Mouse (Mus musculus) forebrain, embryonic 11.5 days (tissue): Measurements from ENCODE around the gene Slc25a1. TPM values are rescaled to one million over a fixed set of nuclear protein-coding genes. Genes with fewer than 3 reads are reported as not detected.
A peak's percentile ranks its signal among the peaks of the same experiment; 100 is the strongest.
"Not testable (repeated sequence)": the region's sequence is repeated elsewhere in the genome, so short reads cannot be mapped to it uniquely, and the experiment has no call there.

ENCODE experiments used
- ATAC-seq: fragments of 200-750 bp; cut with Nextera tagmentation; replicated peaks from 2 replicates; pipeline ENCODE4 v1.8.0; 2017; ENCODE audit warnings: moderate TSS enrichment; ENCODE audit not compliant: low FRiP score
- DNase-seq: peaks from one replicate; pipeline ENCODE4 v3.0.0-alpha.2; 2017; ENCODE audit warnings: low spot score
- H3K27ac ChIP-seq: fragments of 300-500 bp; sonication (generic); 2 replicates; pipeline ENCODE4 v1.5.1; 2014; ENCODE audit warnings: low read depth, low read length
- H3K27me3 ChIP-seq: fragments of 300-500 bp; sonication (generic); 2 replicates; pipeline ENCODE4 v1.6.1; 2014; ENCODE audit warnings: mild to moderate bottlenecking, low read length, mixed read lengths; ENCODE audit not compliant: control insufficient read depth, insufficient read depth
- H3K36me3 ChIP-seq: fragments of 300-500 bp; sonication (generic); 2 replicates; pipeline ENCODE4 v1.6.1; 2014; ENCODE audit warnings: mild to moderate bottlenecking, low read length, moderate library complexity, mixed read lengths; ENCODE audit not compliant: control insufficient read depth, insufficient read depth
- H3K4me1 ChIP-seq: fragments of 300-500 bp; sonication (generic); replicated peaks from 2 replicates; pipeline ENCODE4 v1.6.1; 2014; ENCODE audit warnings: low read length, mixed read lengths; ENCODE audit not compliant: control insufficient read depth, insufficient read depth
- H3K4me2 ChIP-seq: fragments of 300-500 bp; sonication (generic); 2 replicates; pipeline ENCODE4 v1.6.1; 2014; ENCODE audit warnings: low read depth, mild to moderate bottlenecking, low read length, moderate library complexity, mixed read lengths; ENCODE audit not compliant: severe bottlenecking
- H3K4me3 ChIP-seq: fragments of 300-500 bp; sonication (generic); 2 replicates; pipeline ENCODE4 v1.5.1; 2014; ENCODE audit warnings: low read depth, low read length
- H3K9ac ChIP-seq: fragments of 300-500 bp; sonication (generic); 2 replicates; pipeline ENCODE4 v1.6.1; 2014; ENCODE audit warnings: low read length
- H3K9me3 ChIP-seq: fragments of 300-500 bp; sonication (generic); 2 replicates; pipeline ENCODE4 v1.6.1; 2016; ENCODE audit warnings: low read length, mixed read lengths; ENCODE audit not compliant: control insufficient read depth
- WGBS: fragments of 180-500 bp; shearing (Covaris S2); extraction: QIAGEN DNeasy Blood & Tissue Kit; methylation state at CpG from one replicate; pipeline ENCODE4 v1.1.7; 2014; 5-methylcytosine and 5-hydroxymethylcytosine counted together
- polyA plus RNA-seq: library from polyadenylated mRNA; unstranded; fragments of >200 nt; fragmentation: Nextera tagmentation; extraction: Ambion mirVana; gene quantifications from 2 replicates; pipeline ENCODE4 v1.2.1, GENCODE M21; 2014

Slc25a1 gene
- polyA plus RNA-seq = 105 and 107 TPM in 2 replicates

DNA sequence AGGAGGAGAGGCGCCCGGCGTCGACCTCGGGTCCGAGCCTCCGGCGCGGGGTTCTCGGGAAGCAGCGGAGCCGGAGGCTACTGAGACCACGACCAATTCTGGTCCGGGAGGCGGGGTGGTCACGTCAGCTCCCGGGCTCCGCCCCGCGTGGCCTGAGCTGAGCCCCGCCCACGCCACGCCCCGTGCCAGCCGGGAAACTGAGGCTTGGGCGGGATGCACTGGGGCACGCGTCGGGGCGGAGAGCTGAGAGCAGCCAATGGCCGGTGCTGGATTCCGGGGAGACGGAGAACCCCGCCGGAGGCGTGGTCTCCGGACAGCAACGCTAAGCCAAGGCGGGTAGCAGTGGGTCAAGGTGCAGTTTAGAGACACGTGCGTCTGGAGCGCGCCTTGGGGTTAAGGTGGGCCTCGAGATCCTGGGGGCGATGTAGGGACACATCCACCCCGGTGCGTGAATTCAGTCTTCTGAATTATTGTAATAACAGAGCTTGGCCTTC is at the start of gene Slc25a1:
TSS of gene Slc25a1 (minus strand) at position 133 of the 494 bp plus-strand sequence.
- no peaks in the 10 kb centered on the region for H3K36me3 ChIP-seq
- under 1% methylated on average over 45 of the region's 47 CpGs for WGBS
- H3K4me2 ChIP-seq = peak within 1 kb of the TSS; percentile 96
- H3K4me1 ChIP-seq = peaks cover 9% of the 10 kb centered on the region
- ATAC-seq (peak; percentile 82), DNase-seq (peak; percentile 92)
- H3K9ac ChIP-seq = peak within 1 kb of the TSS; percentile 77
- no peaks in the 10 kb centered on the region for H3K27me3 ChIP-seq
- H3K27ac ChIP-seq = peak within 1 kb of the TSS; percentile 74
- H3K4me3 ChIP-seq = peak within 1 kb of the TSS; percentile 79
- H3K9me3 ChIP-seq = no peaks in the 10 kb centered on the region

DNA sequence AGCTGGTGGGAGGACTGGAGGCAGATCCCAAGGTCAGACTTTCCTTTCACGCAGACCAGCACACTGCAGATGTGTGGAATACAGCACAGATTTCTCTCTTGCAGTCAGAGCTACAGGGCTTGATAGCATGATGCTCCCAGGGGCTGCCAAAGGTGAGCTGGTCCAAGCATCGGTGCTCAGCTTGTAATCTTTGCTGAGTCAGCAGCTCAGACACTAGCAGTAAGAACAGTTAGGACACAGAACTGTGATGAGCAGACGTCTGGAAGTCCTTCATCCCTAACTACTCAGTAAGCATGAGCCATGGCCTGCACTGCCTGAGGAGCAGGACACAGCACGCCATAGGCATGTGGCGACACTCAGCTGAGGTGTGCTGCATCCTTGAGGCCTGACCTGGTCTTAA is 43.8 kb upstream of the Slc25a1 start:
- H3K4me1 ChIP-seq = no peaks in the 10 kb centered on the region
- no peaks in the 10 kb centered on the region for H3K27me3 ChIP-seq
- H3K27ac ChIP-seq = no peak overlapping the region
- DNase-seq (no peak), ATAC-seq (no peak)
- no peak overlapping the region for H3K9ac ChIP-seq
- H3K4me2 ChIP-seq = no peak overlapping the region
- H3K36me3 ChIP-seq = no peaks in the 10 kb centered on the region
- WGBS = 76% methylated on average over 5 of the region's 5 CpGs
- H3K4me3 ChIP-seq = no peak overlapping the region
- H3K9me3 ChIP-seq = no peaks in the 10 kb centered on the region

DNA sequence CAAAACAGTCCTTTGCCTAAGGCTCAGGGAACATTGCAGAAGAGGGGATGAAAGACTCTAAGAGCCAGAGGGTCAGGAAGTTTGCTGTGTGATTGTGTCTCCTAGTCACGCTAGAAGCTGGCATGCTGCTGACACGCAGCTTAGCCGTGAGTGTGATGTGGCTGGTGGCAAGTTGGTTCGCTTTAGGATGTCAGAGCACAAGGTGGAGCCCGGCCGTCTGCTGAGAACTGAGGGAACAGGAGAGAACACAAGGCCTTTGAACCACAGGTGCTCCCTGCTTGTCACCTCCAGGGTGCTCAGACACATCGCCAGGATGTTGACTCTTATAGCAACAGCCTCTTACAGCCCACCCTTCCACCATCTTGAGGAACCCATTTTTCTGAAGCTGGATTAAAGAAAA is 34.1 kb upstream of the Slc25a1 start:
- DNase-seq (no peak), ATAC-seq (no peak)
- Histone ChIP-seq H3K27me3 (no peaks in the 10 kb centered on the region), H3K27ac (no peak overlapping the region), H3K4me3 (no peak overlapping the region), H3K36me3 (no peaks in the 10 kb centered on the region), H3K4me2 (no peak overlapping the region), H3K4me1 (no peaks in the 10 kb centered on the region), H3K9ac (no peak overlapping the region), H3K9me3 (no peaks in the 10 kb centered on the region)
- 82% methylated on average over 7 of the region's 7 CpGs for WGBS

DNA sequence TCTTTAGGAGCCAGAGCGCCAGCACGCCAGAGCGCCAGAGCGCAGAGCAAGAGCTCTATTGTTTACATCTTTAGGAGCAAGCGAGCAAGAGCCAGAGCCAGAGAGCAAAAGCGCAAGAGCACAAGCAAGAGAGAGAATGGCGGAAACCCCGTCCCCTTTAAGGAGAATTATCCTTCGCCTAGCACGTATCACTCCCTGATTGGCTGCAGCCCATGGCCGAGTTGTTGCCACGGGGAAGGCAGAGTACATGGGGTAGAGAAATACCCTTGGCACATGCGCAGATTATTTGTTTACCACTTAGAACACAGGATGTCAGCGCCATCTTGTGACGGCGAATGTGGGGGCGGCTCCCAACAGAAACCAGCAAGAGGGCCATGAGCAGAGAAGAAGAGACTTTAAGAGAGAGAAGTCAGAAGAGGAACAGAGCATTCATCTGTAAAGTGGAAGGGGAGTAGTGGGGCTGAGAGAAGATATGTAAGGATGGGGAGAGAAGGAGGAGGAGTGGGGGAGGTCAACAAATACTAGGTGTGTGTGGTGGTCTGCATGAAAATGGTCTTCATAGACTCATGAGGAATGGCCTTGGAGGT is 28.1 kb upstream of the Slc25a1 start:
- H3K4me1 ChIP-seq, H3K4me3 ChIP-seq, H3K9ac ChIP-seq, H3K27me3 ChIP-seq, H3K4me2 ChIP-seq, H3K27ac ChIP-seq, DNase-seq, H3K9me3 ChIP-seq, ATAC-seq, H3K36me3 ChIP-seq: not testable (repeated sequence)
- 98% methylated on average over 17 of the region's 17 CpGs for WGBS

DNA sequence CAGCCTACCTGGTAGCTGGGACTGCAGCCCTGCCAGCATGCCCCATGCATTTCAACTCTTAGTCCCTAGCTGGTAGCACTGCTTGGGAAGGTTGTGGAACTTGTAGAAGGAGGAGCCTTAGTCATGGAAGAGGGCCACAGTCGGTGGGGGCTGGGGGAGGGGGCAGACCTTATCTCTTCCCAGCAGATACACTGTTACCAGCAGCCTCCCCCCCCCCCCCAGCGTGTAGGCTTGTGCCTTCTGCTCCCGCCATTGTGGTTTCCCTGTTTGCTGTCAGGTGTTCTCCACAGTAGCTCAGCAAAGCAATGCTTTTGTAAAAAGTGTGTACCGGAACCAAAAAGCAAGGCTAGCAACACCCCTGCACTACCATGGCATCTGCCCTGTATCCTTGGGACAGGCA is 23.6 kb upstream of the Slc25a1 start:
- Histone ChIP-seq H3K4me1 (peaks cover 5% of the 10 kb centered on the region; the same call in 1 of the 2 replicates), H3K4me2 (no peak overlapping the region), H3K36me3 (no peaks in the 10 kb centered on the region), H3K27me3 (no peaks in the 10 kb centered on the region), H3K27ac (no peak overlapping the region), H3K9ac (no peak overlapping the region), H3K9me3 (no peaks in the 10 kb centered on the region), H3K4me3 (no peak overlapping the region)
- ATAC-seq (no peak), DNase-seq (no peak)
- 91% methylated on average over 3 of the region's 4 CpGs for WGBS

DNA sequence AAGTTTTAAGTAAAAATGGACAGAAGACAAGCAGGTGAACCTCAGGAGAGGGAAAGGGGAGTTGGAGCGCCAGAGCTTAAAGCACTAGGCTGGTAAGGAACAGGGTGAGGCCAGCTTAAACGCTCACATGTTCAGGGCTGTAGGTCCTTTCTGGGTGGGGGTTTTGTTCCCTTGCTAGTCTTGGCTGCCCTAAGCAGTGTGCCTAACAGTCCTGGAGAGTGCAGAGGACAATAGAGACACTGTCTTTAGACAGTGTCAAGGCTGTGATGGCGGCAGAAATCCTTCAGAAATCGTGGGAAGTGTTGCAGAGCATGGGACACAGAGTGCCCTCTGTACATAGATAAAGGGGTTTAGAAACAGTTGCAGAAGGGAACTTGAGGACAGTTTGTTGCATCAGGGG is 22.0 kb upstream of the Slc25a1 start:
- Histone ChIP-seq H3K9me3 (no peaks in the 10 kb centered on the region), H3K4me1 (peaks cover 5% of the 10 kb centered on the region; the same call in 1 of the 2 replicates), H3K4me2 (no peak overlapping the region), H3K4me3 (no peak overlapping the region), H3K9ac (peak overlapping the region; percentile 27), H3K36me3 (no peaks in the 10 kb centered on the region), H3K27me3 (no peaks in the 10 kb centered on the region), H3K27ac (peak overlapping the region; percentile 48; the same call in 1 of the 2 replicates)
- ATAC-seq (peak; percentile 46), DNase-seq (no peak)
- WGBS = 38% methylated on average over 4 of the region's 4 CpGs

DNA sequence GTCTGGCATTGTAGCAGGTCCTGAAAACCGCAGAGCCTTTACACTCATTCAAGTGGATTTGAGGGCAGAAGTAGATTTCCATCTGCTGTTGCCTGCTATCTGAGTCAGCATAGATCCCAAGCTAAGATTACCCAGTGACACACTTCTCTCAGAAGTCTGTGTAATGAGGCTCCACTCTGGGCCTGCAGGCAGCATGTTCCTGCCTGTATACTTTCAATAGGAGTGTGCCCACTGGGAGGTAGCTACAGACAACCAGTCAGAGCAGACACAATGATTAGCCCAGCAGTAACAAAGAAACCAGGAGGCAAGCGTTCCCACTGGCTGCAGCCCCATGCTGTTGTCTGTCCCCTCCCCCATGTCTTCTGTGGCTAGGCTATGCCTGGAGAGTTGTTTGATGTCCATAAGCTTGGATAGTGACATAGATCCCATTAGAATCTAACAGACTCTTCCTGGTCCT is 21.4 kb upstream of the Slc25a1 start:
- no peaks in the 10 kb centered on the region for H3K27me3 ChIP-seq
- H3K4me3 ChIP-seq = no peak overlapping the region
- 22% methylated on average over 2 of the region's 2 CpGs for WGBS
- no peaks in the 10 kb centered on the region for H3K36me3 ChIP-seq
- DNase-seq (peak; percentile 77), ATAC-seq (peak; percentile 83)
- no peaks in the 10 kb centered on the region for H3K9me3 ChIP-seq
- H3K4me2 ChIP-seq = no peak overlapping the region
- peak overlapping the region; percentile 48; the same call in 1 of the 2 replicates for H3K27ac ChIP-seq
- H3K9ac ChIP-seq = peak overlapping the region; percentile 27; the same call in 1 of the 2 replicates
- H3K4me1 ChIP-seq = peaks cover 5% of the 10 kb centered on the region; the same call in 1 of the 2 replicates

DNA sequence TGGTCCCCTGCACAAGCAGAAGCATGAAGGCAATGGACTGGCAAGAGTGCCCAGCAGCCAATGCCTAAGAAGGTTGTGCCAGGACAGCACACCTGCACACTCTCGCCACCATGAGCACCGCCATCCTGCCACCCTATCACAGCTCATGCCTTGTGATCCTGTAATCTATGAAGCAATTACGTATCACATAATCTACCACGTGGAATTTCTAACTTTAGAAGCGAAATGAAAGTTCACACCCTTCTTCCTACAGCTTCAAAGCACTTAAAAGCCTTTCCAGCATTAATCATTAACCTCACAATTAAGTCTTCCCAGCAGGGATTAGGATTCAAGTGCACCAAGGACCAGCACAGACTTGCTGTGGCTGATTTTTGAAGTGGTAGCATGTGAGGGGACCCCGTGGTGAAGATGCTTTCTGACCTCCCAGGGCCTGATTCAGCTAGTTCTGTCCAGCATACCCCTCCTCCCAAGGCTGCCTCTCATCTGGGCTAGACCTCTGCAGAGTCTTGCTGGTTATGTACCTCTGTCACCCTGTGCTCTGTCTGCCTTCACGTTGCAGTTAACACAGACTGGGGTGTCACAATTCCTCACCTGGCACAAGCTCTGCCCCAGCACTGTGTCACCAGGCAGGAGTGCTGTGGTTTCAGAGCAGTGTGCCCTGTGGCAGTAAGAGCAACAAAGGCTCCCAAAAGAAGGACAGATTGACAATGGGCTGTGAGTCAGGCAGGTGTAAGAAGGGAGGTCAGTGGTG is 17.2 kb upstream of the Slc25a1 start:
- no peak overlapping the region for H3K4me2 ChIP-seq
- no peaks in the 10 kb centered on the region for H3K9me3 ChIP-seq
- peaks cover 5% of the 10 kb centered on the region; the same call in 1 of the 2 replicates for H3K4me1 ChIP-seq
- no peak overlapping the region for H3K27ac ChIP-seq
- DNase-seq (no peak), ATAC-seq (no peak)
- no peaks in the 10 kb centered on the region for H3K27me3 ChIP-seq
- no peak overlapping the region for H3K9ac ChIP-seq
- 63% methylated on average over 7 of the region's 7 CpGs for WGBS
- no peak overlapping the region for H3K4me3 ChIP-seq
- H3K36me3 ChIP-seq = no peaks in the 10 kb centered on the region
